Mouse (Mus musculus): ENCODE measurements around the gene Sema6d.

GRCm38 (mm10) chr2:124673117-124673516, 583.3 kb downstream of the Sema6d start:
- TF ChIP-seq CTCF (IDR thresholded peaks at IDR 0.05; ENCODE audit: borderline replicate concordance, insufficient read depth, low read depth, low read length) (no peak), POLR2A (IDR thresholded peaks at IDR 0.05; ENCODE audit: borderline replicate concordance, insufficient read depth, low read length) (no peak)
